Mouse (Mus musculus) thymus, adult 2 months (tissue): ENCODE data around the gene Gcg.

Experiments used
- CTCF ChIP-seq: fragments of 200-500 bp; IDR thresholded peaks from 2 replicates; pipeline ENCODE4 v1.5.1; 2012; ENCODE audit warnings: mild to moderate bottlenecking, control low read depth, low read length, moderate library complexity, borderline replicate concordance; ENCODE audit not compliant: control insufficient read depth, poor library complexity, insufficient read depth; ENCODE audit errors: extremely low read depth
- POLR2A ChIP-seq: fragments of 200-500 bp; IDR thresholded peaks from 2 replicates; pipeline ENCODE4 v1.6.1; 2012; ENCODE audit warnings: mild to moderate bottlenecking, low read length, control low read depth, moderate library complexity; ENCODE audit not compliant: control insufficient read depth, poor library complexity, insufficient read depth; ENCODE audit errors: extremely low read depth

DNA sequence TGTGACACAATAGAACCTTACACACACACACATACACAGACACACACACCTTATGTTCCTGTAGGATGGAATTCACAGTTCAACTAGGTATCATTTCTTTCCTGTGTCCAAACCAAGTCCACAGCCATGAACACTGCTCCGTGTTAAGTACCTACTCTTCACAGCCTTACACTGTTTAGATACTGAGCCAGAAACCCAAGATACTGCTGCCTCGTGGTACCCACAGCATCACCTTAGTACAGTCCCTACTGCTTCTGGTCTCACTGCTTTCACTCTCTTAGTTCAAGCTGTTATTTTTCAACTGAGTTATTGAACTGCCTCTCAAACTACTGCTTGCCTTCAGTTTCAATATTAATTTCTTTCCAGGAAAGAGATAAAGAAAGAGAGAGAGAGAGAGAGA is 20.2 kb downstream of the Gcg start:
- TF ChIP-seq CTCF (no peak), POLR2A (no peak)
